Mouse (Mus musculus) liver, adult 2 months (tissue): ENCODE data around the gene Zfp275. TPM values are rescaled to one million over a fixed set of nuclear protein-coding genes. Genes with fewer than 3 reads are reported as not detected.
"Not testable (repeated sequence)": the region's sequence is repeated elsewhere in the genome, so short reads cannot be mapped to it uniquely, and the experiment has no call there.

Experiments
- DNase-seq: peaks from one replicate; pipeline ENCODE4 v3.0.0-alpha.2; 2011; ENCODE audit warnings: low read depth, low spot score; ENCODE audit errors: extremely low read depth
- H3K27ac ChIP-seq: fragments of 200-500 bp; replicated peaks from 2 replicates; pipeline ENCODE4 v1.5.1; 2012; ENCODE audit warnings: low read depth, mild to moderate bottlenecking, control low read depth, inconsistent platforms, low read length; ENCODE audit not compliant: insufficient read depth
- H3K27me3 ChIP-seq: fragments of 200-500 bp; 2 replicates; pipeline ENCODE4 v1.6.1; 2012; ENCODE audit warnings: mild to moderate bottlenecking, moderate library complexity, low read length, inconsistent platforms; ENCODE audit not compliant: control insufficient read depth, insufficient read depth
- H3K36me3 ChIP-seq: fragments of 200-500 bp; 2 replicates; pipeline ENCODE4 v1.6.1; 2012; ENCODE audit warnings: low read length, inconsistent platforms; ENCODE audit not compliant: control insufficient read depth, insufficient read depth
- H3K4me1 ChIP-seq: fragments of 200-500 bp; 2 replicates; pipeline ENCODE4 v1.6.1; 2011; ENCODE audit warnings: low read length; ENCODE audit not compliant: control insufficient read depth, insufficient read depth
- H3K4me3 ChIP-seq: fragments of 200-500 bp; 2 replicates; pipeline ENCODE4 v1.5.1; 2011; ENCODE audit warnings: low read depth, mild to moderate bottlenecking, control low read depth, low read length, moderate library complexity; ENCODE audit not compliant: insufficient read depth
- H3K79me2 ChIP-seq: fragments of 200-500 bp; 2 replicates; pipeline ENCODE4 v1.6.1; 2012; ENCODE audit warnings: inconsistent platforms, mild to moderate bottlenecking, low read length, moderate library complexity; ENCODE audit not compliant: control insufficient read depth, insufficient read depth
- H3K9ac ChIP-seq: fragments of 200-500 bp; 2 replicates; pipeline ENCODE4 v1.6.1; 2012; ENCODE audit warnings: low read depth, mild to moderate bottlenecking, control low read depth, inconsistent platforms, low read length
- CTCF ChIP-seq: fragments of 200-500 bp; IDR thresholded peaks from 2 replicates; pipeline ENCODE4 v1.5.1; 2011; ENCODE audit warnings: low read depth, low read length, control low read depth
- POLR2A ChIP-seq: fragments of 200-500 bp; IDR thresholded peaks from 2 replicates; pipeline ENCODE4 v1.6.1; 2011; ENCODE audit warnings: low read length, control low read depth; ENCODE audit not compliant: insufficient read depth; ENCODE audit errors: extremely low read depth
- WGBS: fragments of 180-500 bp; shearing (Covaris S2); methylation state at CpG from one replicate; pipeline ENCODE4 v1.1.7; 2018; 5-methylcytosine and 5-hydroxymethylcytosine counted together
- polyA plus RNA-seq: library from polyadenylated mRNA; depleted of rRNA; stranded (reverse); fragments of >200 nt; gene quantifications from 2 replicates; pipeline ENCODE4 v1.2.3, GENCODE M21; 2012; rRNA removed
- total RNA-seq: library from RNA; depleted of rRNA; stranded (reverse); fragments of >200 nt; gene quantifications from 2 replicates; pipeline ENCODE4 v1.2.3, GENCODE M21; 2014; rRNA removed

Zfp275 gene
- total and polyA plus RNA-seq, 2 experiments: 5.7 to 7.3 TPM

DNA sequence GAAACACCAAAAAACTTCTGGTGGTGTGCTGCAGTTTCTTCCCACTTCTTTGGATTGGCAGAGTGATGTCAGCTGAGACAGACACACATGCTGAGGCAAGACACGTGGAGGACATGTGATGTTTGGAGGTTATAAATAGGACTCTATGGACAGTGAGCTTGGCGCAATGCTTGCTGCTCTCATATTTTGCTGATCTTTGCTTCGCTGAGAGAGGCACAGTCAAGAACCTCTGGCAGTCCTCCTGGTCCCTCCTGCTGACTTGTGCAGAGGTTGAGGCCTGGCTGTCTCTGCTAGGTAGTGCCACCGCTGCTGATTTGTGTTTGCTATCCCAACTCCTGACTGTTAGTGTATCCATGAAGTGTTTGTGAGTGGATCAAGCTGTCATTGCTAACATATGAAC lies 49.1 kb downstream of the Zfp275 start:
- Histone ChIP-seq H3K27ac (no peak overlapping the region), H3K27me3 (no peaks in the 10 kb centered on the region), H3K36me3 (no peaks in the 10 kb centered on the region), H3K4me1 (no peaks in the 10 kb centered on the region), H3K79me2 (no peaks in the 10 kb centered on the region), H3K9ac (no peak overlapping the region), H3K4me3 (no peak overlapping the region)
- TF ChIP-seq CTCF (no peak), POLR2A (no peak)
- 39% methylated on average over 4 of the region's 4 CpGs for WGBS
- DNase-seq: peak; percentile 60

DNA sequence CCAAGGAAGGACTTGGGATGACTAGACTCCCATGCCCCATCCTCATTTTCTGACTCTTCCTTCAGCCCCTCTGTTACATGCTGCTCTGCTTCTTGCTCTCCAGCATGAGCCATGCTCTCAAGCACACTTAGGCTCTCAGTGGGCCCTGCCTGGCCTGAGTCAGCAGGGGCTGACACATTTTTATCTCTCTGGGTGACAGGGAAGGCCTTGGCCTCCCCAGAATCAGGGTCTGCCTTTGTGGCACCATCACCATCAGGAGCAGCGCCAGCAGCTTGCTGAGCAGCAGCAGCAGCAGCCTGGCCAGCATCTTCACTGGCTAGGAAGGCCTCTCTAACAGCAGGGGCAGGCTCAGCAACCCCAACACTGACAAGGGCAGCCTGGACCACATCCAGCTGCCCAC lies 54.0 kb downstream of the Zfp275 start:
- Histone ChIP-seq H3K27ac (no peak overlapping the region), H3K9ac (no peak overlapping the region), H3K4me3 (no peak overlapping the region), H3K27me3 (no peaks in the 10 kb centered on the region), H3K36me3 (no peaks in the 10 kb centered on the region), H3K79me2 (no peaks in the 10 kb centered on the region), H3K4me1 (no peaks in the 10 kb centered on the region)
- WGBS: 100% methylated on average over 1 of the region's 1 CpGs
- TF ChIP-seq CTCF: no peak
- TF ChIP-seq POLR2A: no peak
- DNase-seq: no peak

DNA sequence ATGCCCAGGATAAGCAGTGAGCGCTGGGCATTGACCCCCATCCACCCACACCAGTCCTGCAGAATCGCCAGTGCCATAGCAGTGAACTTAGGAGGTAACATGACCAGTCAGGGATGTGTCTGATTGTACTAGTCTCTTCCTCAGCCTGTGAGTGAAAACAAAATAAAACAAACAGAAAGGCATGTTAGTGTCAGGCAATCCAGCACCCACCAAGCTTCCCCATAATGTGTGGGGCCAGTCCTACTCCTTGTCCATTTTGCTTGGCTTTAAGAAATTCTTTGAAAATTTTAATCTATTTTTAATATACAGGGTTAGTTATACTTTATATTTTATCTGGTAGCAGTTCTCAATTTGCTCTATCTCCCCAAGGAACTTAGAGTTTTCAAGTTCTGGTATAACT lies 56.2 kb downstream of the Zfp275 start, which contains the start of gene Gm18336:
TSS of gene Gm18336 (minus strand) at position 101 of the 400 bp plus-strand sequence.
- not testable (repeated sequence) for H3K9ac ChIP-seq, H3K36me3 ChIP-seq, H3K27ac ChIP-seq, H3K4me1 ChIP-seq, H3K79me2 ChIP-seq, H3K4me3 ChIP-seq, DNase-seq, H3K27me3 ChIP-seq
- WGBS: 86% methylated on average over 1 of the region's 2 CpGs

DNA sequence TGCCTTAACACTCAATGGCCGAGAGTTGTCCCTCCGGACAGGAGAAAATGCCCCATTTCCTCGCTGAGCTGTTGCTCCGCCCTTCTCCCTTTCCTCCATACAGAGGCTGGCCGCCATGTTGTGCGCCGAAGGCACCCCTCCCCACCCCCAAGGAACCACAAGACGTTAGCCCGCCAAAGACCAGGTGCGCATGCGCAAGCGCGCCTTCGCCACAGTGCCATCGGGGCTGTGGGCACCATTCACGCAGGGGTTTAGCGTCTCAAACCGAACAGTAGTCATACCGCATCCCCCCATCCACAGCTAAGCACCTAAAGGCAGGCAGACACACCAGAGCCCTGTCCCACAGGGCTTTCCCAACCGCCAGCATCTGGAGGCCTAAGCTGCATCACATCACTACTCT lies 58.5 kb downstream of the Zfp275 start:
- 92% methylated on average over 20 of the region's 20 CpGs for WGBS
- H3K27ac ChIP-seq: no peak overlapping the region
- no peaks in the 10 kb centered on the region for H3K36me3 ChIP-seq
- no peak overlapping the region for H3K9ac ChIP-seq
- no peaks in the 10 kb centered on the region for H3K4me1 ChIP-seq
- TF ChIP-seq CTCF: no peak
- TF ChIP-seq POLR2A: no peak
- no peaks in the 10 kb centered on the region for H3K79me2 ChIP-seq
- DNase-seq: no peak
- H3K4me3 ChIP-seq: no peak overlapping the region
- no peaks in the 10 kb centered on the region for H3K27me3 ChIP-seq

DNA sequence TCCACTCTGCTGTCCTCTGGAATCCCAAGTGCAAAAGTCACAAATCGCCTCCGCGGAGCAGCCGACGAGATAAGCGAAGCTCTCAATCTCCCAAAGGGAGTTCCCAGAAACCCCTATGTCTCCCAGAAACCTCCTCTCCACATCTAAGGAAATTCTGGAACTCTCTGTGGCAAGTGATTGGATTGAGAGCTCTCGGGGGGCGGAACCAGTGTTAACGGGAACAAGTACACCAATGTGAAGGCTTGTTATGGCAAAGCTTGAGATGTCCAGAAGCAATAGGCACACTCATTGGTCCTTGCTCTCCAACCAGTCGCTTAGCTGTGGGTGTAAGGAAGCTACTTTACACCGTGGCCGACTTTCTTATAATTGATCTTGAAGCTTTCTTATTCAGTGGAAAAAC lies 59.2 kb downstream of the Zfp275 start:
- no peaks in the 10 kb centered on the region for H3K79me2 ChIP-seq
- H3K9ac ChIP-seq: no peak overlapping the region
- no peaks in the 10 kb centered on the region for H3K27me3 ChIP-seq
- DNase-seq: no peak
- H3K27ac ChIP-seq: no peak overlapping the region
- H3K4me3 ChIP-seq: no peak overlapping the region
- no peaks in the 10 kb centered on the region for H3K4me1 ChIP-seq
- 96% methylated on average over 12 of the region's 12 CpGs for WGBS
- TF ChIP-seq POLR2A: no peak
- no peaks in the 10 kb centered on the region for H3K36me3 ChIP-seq

Other genes starting within 250 kb of the Zfp275 start
- gene Xlr3a, start 245.5 kb upstream of the Zfp275 start, total RNA-seq: 5.8 and 8.3 TPM in 2 replicates
- gene Xlr3a, start 245.5 kb upstream of the Zfp275 start, polyA plus RNA-seq: 1.4 TPM in 1 of 2 replicates, not detected in the other
- 0.13 TPM in 1 of 2 replicates, not detected in the other for gene Gm14685, start 225.6 kb upstream of the Zfp275 start, total RNA-seq
- not detected in 2 replicates for gene Gm14685, start 225.6 kb upstream of the Zfp275 start, polyA plus RNA-seq
- not detected in 2 replicates for gene Xlr5b, start 193.8 kb upstream of the Zfp275 start, total RNA-seq
- not detected in 2 replicates for gene Xlr5b, start 193.8 kb upstream of the Zfp275 start, polyA plus RNA-seq
- not detected in 2 replicates for gene DXBay18, start 193.2 kb upstream of the Zfp275 start, total RNA-seq
- not detected in 2 replicates for gene DXBay18, start 193.2 kb upstream of the Zfp275 start, polyA plus RNA-seq
- gene Spin2d, start 165.6 kb upstream of the Zfp275 start, total RNA-seq: not detected in 2 replicates
- gene Spin2d, start 165.6 kb upstream of the Zfp275 start, polyA plus RNA-seq: not detected in 2 replicates
- 0.54 TPM in 1 of 2 replicates, not detected in the other for gene Xlr3b, start 150.4 kb upstream of the Zfp275 start, total RNA-seq
- not detected in 2 replicates for gene Xlr3b, start 150.4 kb upstream of the Zfp275 start, polyA plus RNA-seq
- 0.27 TPM in 1 of 2 replicates, not detected in the other for gene Xlr4b, start 128.3 kb upstream of the Zfp275 start, total RNA-seq
- gene Xlr4b, start 128.3 kb upstream of the Zfp275 start, polyA plus RNA-seq: 0.07 TPM in 1 of 2 replicates, not detected in the other
- gene F8a, start 114.3 kb upstream of the Zfp275 start, total RNA-seq: 3.2 and 3.6 TPM in 2 replicates
- gene F8a, start 114.3 kb upstream of the Zfp275 start, polyA plus RNA-seq: 7.1 and 8.0 TPM in 2 replicates
- gene Xlr4c, start 99.5 kb upstream of the Zfp275 start, total RNA-seq: 0.28 and 0.40 TPM in 2 replicates
- gene Xlr4c, start 99.5 kb upstream of the Zfp275 start, polyA plus RNA-seq: not detected in 2 replicates
- not detected in 2 replicates for gene Xlr3c, start 77.2 kb upstream of the Zfp275 start, total RNA-seq
- not detected in 2 replicates for gene Xlr3c, start 77.2 kb upstream of the Zfp275 start, polyA plus RNA-seq
- not detected in 2 replicates for gene Xlr5a, start 49.6 kb upstream of the Zfp275 start, total RNA-seq
- not detected in 2 replicates for gene Xlr5a, start 49.6 kb upstream of the Zfp275 start, polyA plus RNA-seq
- gene Xlr5c, start 49.6 kb upstream of the Zfp275 start, total RNA-seq: not detected in 2 replicates
- gene Xlr5c, start 49.6 kb upstream of the Zfp275 start, polyA plus RNA-seq: not detected in 2 replicates
- not detected in 2 replicates for gene Gm45015, start 5.8 kb upstream of the Zfp275 start, total RNA-seq
- not detected in 2 replicates for gene Gm45015, start 5.8 kb upstream of the Zfp275 start, polyA plus RNA-seq
- not detected in 2 replicates for gene Gm18336, start 56.1 kb downstream of the Zfp275 start, total RNA-seq
- not detected in 2 replicates for gene Gm18336, start 56.1 kb downstream of the Zfp275 start, polyA plus RNA-seq
- gene Zfp92, start 68.5 kb downstream of the Zfp275 start, total RNA-seq: not detected in 2 replicates
- not detected in 2 replicates for gene Zfp92, start 68.5 kb downstream of the Zfp275 start, polyA plus RNA-seq
- gene Trex2, start 92.7 kb downstream of the Zfp275 start, total RNA-seq: not detected in 2 replicates
- gene Trex2, start 92.7 kb downstream of the Zfp275 start, polyA plus RNA-seq: not detected in 2 replicates
- gene Haus7, start 116.4 kb downstream of the Zfp275 start, total RNA-seq: 12.9 and 15.5 TPM in 2 replicates
- gene Haus7, start 116.4 kb downstream of the Zfp275 start, polyA plus RNA-seq: 11.2 and 12.8 TPM in 2 replicates
- 27.1 and 47.0 TPM in 2 replicates for gene Bgn, start 141.0 kb downstream of the Zfp275 start, total RNA-seq
- 71.9 and 78.9 TPM in 2 replicates for gene Bgn, start 141.0 kb downstream of the Zfp275 start, polyA plus RNA-seq
- 0.07 TPM in 1 of 2 replicates, not detected in the other for gene Atp2b3, start 160.5 kb downstream of the Zfp275 start, total RNA-seq
- gene Atp2b3, start 160.5 kb downstream of the Zfp275 start, polyA plus RNA-seq: not detected in 2 replicates